Comparison of ENCODE assay signal across 13 mouse cellular contexts in the genomic region with DNA sequence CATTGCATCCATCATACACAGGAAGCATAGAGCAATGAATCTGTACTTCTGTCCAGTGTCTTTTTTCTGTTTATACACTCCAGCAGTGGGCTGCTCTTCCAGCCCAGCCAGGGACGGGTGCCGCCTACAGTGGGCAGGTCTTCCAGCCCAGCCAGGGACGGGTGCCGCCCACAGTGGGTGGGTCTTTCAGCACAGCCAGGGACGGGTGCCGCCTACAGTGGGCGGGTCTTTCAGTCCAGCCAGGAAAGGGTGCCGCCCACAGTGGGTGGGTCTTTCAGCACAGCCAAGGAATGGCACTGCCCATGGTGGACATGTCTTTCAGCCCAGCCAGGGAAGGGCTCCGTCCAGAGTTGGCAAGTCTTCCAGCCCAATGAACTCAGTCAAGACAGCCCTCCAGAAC. TPM values are rescaled to one million over a fixed set of nuclear protein-coding genes. Genes with fewer than 3 reads are reported as not detected.
DNase-seq lines count a peak whose midpoint lies in the region; ATAC-seq lines count a peak whose summit lies in the region.
"Had no signal": no experiment of that assay in that cellular context is flagged by ENCODE, and none has a peak within 500 bp of the region (broad histone marks: within the 10 kb centered on the region; RNA-seq: fewer than 3 reads in every experiment).

No protein-coding gene starts in this region.

- peak; percentile 68 for ATAC-seq in heart, embryonic 11.5 days (replicated peaks; ENCODE audit: insufficient number of reproducible peaks, low FRiP score, low TSS enrichment)
- ATAC-seq in liver, embryonic 13.5 days (ENCODE audit: low read depth), result peak; percentile 92
- ATAC-seq: hindbrain, embryonic 16.5 days had no signal

- H3K4me2 ChIP-seq in heart, embryonic 11.5 days, result no peak overlapping the region
- H3K4me2 ChIP-seq in liver, embryonic 13.5 days, result no peak overlapping the region

- no peaks in the 10 kb centered on the region for H3K36me3 ChIP-seq in heart, embryonic 11.5 days (ENCODE audit: control insufficient read depth, insufficient read depth, low read length)
- H3K36me3 ChIP-seq in liver, embryonic 13.5 days, result no peaks in the 10 kb centered on the region

- H3K9me3 ChIP-seq in heart, embryonic 11.5 days (replicated peaks; ENCODE audit: control insufficient read depth, low read length), result no peaks in the 10 kb centered on the region
- no peaks in the 10 kb centered on the region; the same call in 1 of the 2 replicates for H3K9me3 ChIP-seq in liver, embryonic 13.5 days (replicated peaks)

- no peak overlapping the region for H3K27ac ChIP-seq in heart, embryonic 11.5 days (ENCODE audit: low read depth, low read length)
- no peak overlapping the region for H3K27ac ChIP-seq in liver, embryonic 13.5 days

- no peak overlapping the region for H3K9ac ChIP-seq in heart, embryonic 11.5 days (ENCODE audit: low read depth, low read length)
- H3K9ac ChIP-seq in liver, embryonic 13.5 days, result no peak overlapping the region

- peaks cover 8% of the 10 kb centered on the region; the same call in 1 of the 2 replicates for H3K4me1 ChIP-seq in heart, embryonic 11.5 days (ENCODE audit: control insufficient read depth, insufficient read depth, low read length)
- peaks cover 21% of the 10 kb centered on the region for H3K4me1 ChIP-seq in liver, embryonic 13.5 days (replicated peaks)

- 97% methylated on average over 9 of the region's 9 CpGs for WGBS in heart, embryonic 11.5 days (ENCODE audit: insufficient replicate concordance)
- 80% methylated on average over 9 of the region's 9 CpGs for WGBS in liver, embryonic 13.5 days (ENCODE audit: insufficient replicate concordance)

- DNase-seq in heart, adult 11 months, result no peak
- peak; percentile 81 for DNase-seq in 3134 (ENCODE audit: extremely low read depth, insufficient read length, low spot score)
- DNase-seq in c-Kit-negative CD71-positive TER-119-positive erythroid progenitor cells, embryonic 14.5 days (ENCODE audit: low read depth, low spot score), result peak; percentile 74
- peak; percentile 49 for DNase-seq in liver, embryonic 13.5 days
- no peak for DNase-seq in frontal cortex, adult 2 months (ENCODE audit: extremely low spot score in 1 of 2, low spot score in 1 of 2)
- no peak for DNase-seq in ovary, postnatal 10 days (ENCODE audit: low spot score)
- no peak for DNase-seq in embryo, embryonic 11 days
- DNase-seq: cerebellum, postnatal 36 days had no signal

- H3K27me3 ChIP-seq in heart, embryonic 11.5 days (ENCODE audit: control insufficient read depth, insufficient read depth, low read length), result no peaks in the 10 kb centered on the region
- H3K27me3 ChIP-seq in liver, embryonic 13.5 days, result no peaks in the 10 kb centered on the region

- no peak overlapping the region for H3K4me3 ChIP-seq in heart, embryonic 11.5 days (ENCODE audit: low read depth, low read length)
- H3K4me3 ChIP-seq in liver, embryonic 13.5 days (replicated peaks), result no peak overlapping the region

RNA-seq across cellular contexts. Expression of a gene that starts 5.3 kb away (rescaled TPM):
- polyA plus RNA-seq in heart, embryonic 11.5 days (2014; fragmentation: Nextera tagmentation; extraction: Ambion mirVana), result not detected in 2 replicates
- not detected in 2 replicates for polyA plus RNA-seq in liver, embryonic 13.5 days (2015; fragmentation: Nextera tagmentation; extraction: Ambion mirVana)
- polyA plus RNA-seq in frontal cortex, adult 2 months (2012; rRNA removed), result 0.08 and 0.20 TPM in 2 replicates
- polyA plus RNA-seq: hindbrain, embryonic 16.5 days; limb, embryonic 14.5 days; spleen, adult 2 months; urinary bladder, adult 2 months had no signal

RNA-seq across cellular contexts. Expression of a gene that starts 33.1 kb away (rescaled TPM):
- polyA plus RNA-seq in heart, embryonic 11.5 days (2014; fragmentation: Nextera tagmentation; extraction: Ambion mirVana), result 78.0 and 86.2 TPM in 2 replicates
- polyA plus RNA-seq in liver, embryonic 13.5 days (2015; fragmentation: Nextera tagmentation; extraction: Ambion mirVana), result 9.0 and 13.6 TPM in 2 replicates
- polyA plus RNA-seq in frontal cortex, adult 2 months (2012; rRNA removed), result 51.1 and 60.2 TPM in 2 replicates

RNA-seq across cellular contexts. Expression of a gene that starts 59.3 kb away (rescaled TPM):
- 1.9 and 3.3 TPM in 2 replicates for polyA plus RNA-seq in heart, embryonic 11.5 days (2014; fragmentation: Nextera tagmentation; extraction: Ambion mirVana)
- polyA plus RNA-seq in liver, embryonic 13.5 days (2015; fragmentation: Nextera tagmentation; extraction: Ambion mirVana), result 0.30 and 0.31 TPM in 2 replicates
- 19.9 and 20.6 TPM in 2 replicates for polyA plus RNA-seq in frontal cortex, adult 2 months (2012; rRNA removed)

Comparison
In these comparisons a context has a peak if more than half of its experiments do, and no peak if none do; other contexts are left out.
1. DNase-seq: peak in 3134 (single experiment), c-Kit-negative CD71-positive TER-119-positive erythroid progenitor cells, embryonic 14.5 days (single experiment) and liver, embryonic 13.5 days (single experiment); none in heart, adult 11 months (single experiment), frontal cortex, adult 2 months (0 of 2), ovary, postnatal 10 days (single experiment) and embryo, embryonic 11 days (single experiment).